Mouse (Mus musculus): Measurements from ENCODE around the gene Gmip. TPM values are rescaled to one million over a fixed set of nuclear protein-coding genes. Genes with fewer than 3 reads are reported as not detected.

Gmip gene
- polyA plus RNA-seq, 1 experiment from 2014 or later: 7.6 TPM

DNA sequence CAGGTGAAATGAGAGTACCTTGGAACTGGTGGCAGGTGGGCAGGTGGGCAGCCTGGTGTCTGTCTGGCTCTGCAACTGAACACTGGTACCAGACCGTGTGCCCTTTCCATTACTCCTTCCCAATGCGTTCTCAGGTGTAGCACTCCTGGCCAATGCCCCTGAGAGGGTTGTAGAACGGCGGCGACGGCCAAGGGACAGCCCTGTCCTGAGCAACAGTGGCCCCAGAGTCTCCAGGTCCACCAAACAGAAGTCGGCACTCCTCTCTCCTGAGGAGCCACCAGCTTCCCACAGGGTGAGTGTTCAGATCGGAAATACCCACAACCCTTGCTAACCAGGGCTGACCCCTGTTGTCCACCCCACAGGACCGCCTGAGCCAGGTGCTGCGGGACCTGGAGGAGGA, 3.4 kb upstream of the Gmip start:
- Histone ChIP-seq H3K36me3 (peaks cover 82% of the 10 kb centered on the region), H3K4me2 (no peak overlapping the region), H3K9me3 (no peaks in the 10 kb centered on the region), H3K4me1 (peaks cover 9% of the 10 kb centered on the region), H3K4me3 (no peak overlapping the region), H3K9ac (no peak overlapping the region), H3K27me3 (replicated peaks) (no peaks in the 10 kb centered on the region), H3K27ac (replicated peaks) (no peak overlapping the region)
- ATAC-seq (ENCODE audit: extremely low read depth, insufficient number of reproducible peaks, low FRiP score, low TSS enrichment): no peak
- WGBS: 96% methylated on average over 10 of the region's 10 CpGs

DNA sequence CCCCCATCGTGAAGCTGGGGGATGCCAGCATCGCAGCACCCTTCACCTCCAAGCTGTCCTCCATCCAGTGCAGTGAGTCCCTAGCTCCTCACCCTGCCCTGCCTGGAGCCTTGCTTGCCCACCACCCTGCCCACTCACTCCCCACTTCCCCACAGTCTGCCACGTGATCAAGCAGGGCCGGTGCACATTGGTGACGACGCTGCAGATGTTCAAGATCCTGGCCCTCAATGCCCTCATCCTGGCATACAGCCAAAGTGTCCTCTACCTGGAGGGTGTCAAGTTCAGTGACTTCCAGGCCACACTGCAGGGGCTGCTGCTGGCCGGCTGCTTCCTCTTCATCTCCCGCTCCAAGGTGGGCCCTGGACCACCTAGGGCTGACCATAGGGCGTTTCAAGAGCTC, 3.0 kb upstream of the Gmip start:
- no peak for ATAC-seq (ENCODE audit: extremely low read depth, insufficient number of reproducible peaks, low FRiP score, low TSS enrichment)
- 88% methylated on average over 9 of the region's 9 CpGs for WGBS
- Histone ChIP-seq H3K4me3 (no peak overlapping the region), H3K9me3 (no peaks in the 10 kb centered on the region), H3K4me2 (no peak overlapping the region), H3K9ac (no peak overlapping the region), H3K4me1 (peaks cover 9% of the 10 kb centered on the region), H3K36me3 (peaks cover 82% of the 10 kb centered on the region), H3K27me3 (replicated peaks) (no peaks in the 10 kb centered on the region), H3K27ac (replicated peaks) (no peak overlapping the region)

DNA sequence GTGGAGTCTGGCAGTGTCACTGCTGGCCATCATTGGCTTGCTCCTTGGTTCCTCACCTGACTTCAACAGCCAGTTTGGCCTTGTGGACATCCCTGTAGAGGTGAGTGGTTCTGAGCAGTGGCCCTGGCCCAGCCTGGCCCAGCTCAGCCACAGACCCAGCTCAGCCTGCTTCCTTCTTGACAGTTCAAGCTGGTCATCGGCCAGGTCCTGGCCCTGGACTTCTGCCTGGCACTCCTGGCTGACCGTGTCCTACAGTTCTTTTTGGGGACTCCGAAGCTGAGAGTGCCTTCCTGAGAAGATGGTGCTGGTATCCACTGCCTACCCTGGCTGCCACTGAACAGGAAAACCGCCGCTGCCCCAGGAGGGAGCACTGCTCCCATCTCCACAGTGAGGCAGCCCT, 1.2 kb upstream of the Gmip start:
- no peak overlapping the region for H3K27ac ChIP-seq (replicated peaks)
- no peak overlapping the region for H3K9ac ChIP-seq
- H3K4me3 ChIP-seq: no peak overlapping the region
- no peaks in the 10 kb centered on the region for H3K27me3 ChIP-seq (replicated peaks)
- H3K4me2 ChIP-seq: no peak overlapping the region
- no peaks in the 10 kb centered on the region for H3K9me3 ChIP-seq
- peaks cover 82% of the 10 kb centered on the region for H3K36me3 ChIP-seq
- H3K4me1 ChIP-seq: peaks cover 9% of the 10 kb centered on the region
- ATAC-seq (ENCODE audit: extremely low read depth, insufficient number of reproducible peaks, low FRiP score, low TSS enrichment): no peak
- 88% methylated on average over 5 of the region's 5 CpGs for WGBS

DNA sequence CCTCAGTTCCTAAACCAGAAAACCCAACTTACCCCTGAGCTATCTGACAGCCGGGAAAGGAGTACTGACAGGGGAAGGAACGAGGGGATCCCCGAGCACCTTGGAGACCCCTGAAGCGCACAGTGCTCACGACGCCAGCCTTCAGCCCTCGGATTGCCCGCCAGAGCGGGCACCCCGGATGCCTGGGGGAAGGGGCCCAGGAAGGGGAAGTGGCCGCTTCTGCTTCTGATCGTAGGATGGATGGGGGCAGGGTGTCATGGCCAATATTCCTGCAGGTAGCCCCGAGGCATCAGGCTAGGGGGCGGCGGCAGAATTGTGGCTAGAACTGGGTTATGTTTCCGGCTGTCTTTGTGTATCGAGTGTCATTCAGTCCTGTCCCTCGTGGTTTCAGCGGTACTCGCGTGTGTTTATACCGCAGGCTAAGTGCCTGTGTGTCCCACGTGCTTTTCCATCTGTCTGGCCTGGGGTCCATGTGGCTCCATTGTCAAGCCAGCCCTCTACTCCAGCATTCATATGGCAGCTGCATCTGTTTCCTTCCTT, 455 bp downstream of the Gmip start:
- ATAC-seq (ENCODE audit: extremely low read depth, insufficient number of reproducible peaks, low FRiP score, low TSS enrichment): 0 out of 2 replicates have a peak, but pooled peaks have one; percentile 9
- Histone ChIP-seq H3K27me3 (replicated peaks) (no peaks in the 10 kb centered on the region), H3K27ac (replicated peaks) (no peak overlapping the region), H3K9ac (peak overlapping the region; percentile 81), H3K4me3 (peak overlapping the region; percentile 64), H3K4me2 (peak overlapping the region; percentile 92), H3K9me3 (no peaks in the 10 kb centered on the region), H3K36me3 (peaks cover 80% of the 10 kb centered on the region), H3K4me1 (peaks cover 9% of the 10 kb centered on the region)
- WGBS: 2% methylated on average over 23 of the region's 23 CpGs

DNA sequence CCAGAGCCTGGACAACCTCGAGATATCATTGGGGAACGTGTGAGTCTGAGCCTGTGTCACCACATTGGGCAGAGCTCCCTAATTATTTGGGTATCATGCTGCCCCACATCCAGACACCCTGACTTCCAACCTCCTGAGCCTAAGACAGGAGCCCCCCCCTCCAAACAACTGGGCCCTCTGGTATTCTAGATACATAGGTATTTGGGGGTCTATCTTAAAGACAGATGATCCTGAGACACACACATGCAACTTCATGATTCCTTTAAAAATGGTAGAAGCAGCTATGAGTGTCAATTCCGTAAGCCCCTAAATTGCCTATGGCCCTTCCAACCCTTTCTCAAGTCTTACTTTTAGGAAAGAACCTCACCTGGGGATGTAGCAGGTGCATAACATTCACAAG, 1.3 kb downstream of the Gmip start:
- Histone ChIP-seq H3K9ac (no peak overlapping the region), H3K4me1 (peaks cover 9% of the 10 kb centered on the region), H3K27me3 (replicated peaks) (no peaks in the 10 kb centered on the region), H3K4me2 (peak overlapping the region; percentile 92; the same call in 1 of the 2 replicates), H3K9me3 (no peaks in the 10 kb centered on the region), H3K36me3 (peaks cover 80% of the 10 kb centered on the region), H3K4me3 (no peak overlapping the region), H3K27ac (replicated peaks) (no peak overlapping the region)
- no peak for ATAC-seq (ENCODE audit: extremely low read depth, insufficient number of reproducible peaks, low FRiP score, low TSS enrichment)
- WGBS: 47% methylated on average over 3 of the region's 3 CpGs

DNA sequence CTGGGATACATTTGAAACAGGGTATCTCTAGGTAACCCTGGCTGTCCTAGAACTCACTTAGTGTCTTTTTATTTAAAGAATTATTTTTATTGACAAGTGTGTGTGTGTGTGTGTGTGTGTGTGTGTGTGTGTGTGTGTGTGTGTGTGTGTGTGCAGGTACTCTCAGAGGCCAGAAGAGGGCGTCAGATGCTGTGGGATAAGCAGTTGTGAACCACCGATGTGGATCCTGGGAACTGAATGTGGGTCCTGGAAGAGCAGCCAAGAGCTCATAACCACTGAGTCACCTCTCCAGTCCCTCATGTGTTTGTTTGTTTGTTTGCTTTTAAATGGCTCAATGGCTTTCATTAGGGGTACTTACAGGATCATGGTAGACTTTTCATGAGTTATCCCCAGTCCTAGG, 6.4 kb downstream of the Gmip start:
- 81% methylated on average over 2 of the region's 2 CpGs for WGBS

DNA sequence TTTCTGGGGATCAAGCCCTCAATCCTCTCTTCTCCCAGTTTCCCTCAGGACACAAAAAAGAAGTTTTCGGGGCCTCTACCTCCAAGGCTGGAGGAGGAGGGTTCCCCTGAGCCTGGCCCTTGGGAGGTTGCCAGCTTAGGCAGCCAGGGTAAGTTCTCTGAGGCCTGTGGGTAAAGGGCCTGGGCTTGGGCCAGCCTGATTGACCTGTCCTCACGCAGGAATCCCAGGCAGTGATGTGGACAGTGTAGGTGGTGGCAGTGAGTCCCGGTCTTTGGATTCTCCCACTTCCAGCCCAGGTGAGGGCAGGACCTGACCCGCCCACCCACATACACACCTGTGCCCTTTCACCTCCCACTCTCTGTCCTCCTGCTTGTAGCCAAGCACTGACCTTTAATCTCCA, 6.9 kb downstream of the Gmip start:
- H3K4me2 ChIP-seq: no peak overlapping the region
- peaks cover 86% of the 10 kb centered on the region for H3K36me3 ChIP-seq
- H3K27ac ChIP-seq (replicated peaks): no peak overlapping the region
- 0 out of 2 replicates have a peak, but pooled peaks cover 3% of the 10 kb centered on the region for H3K4me1 ChIP-seq
- no peaks in the 10 kb centered on the region for H3K9me3 ChIP-seq
- ATAC-seq (ENCODE audit: extremely low read depth, insufficient number of reproducible peaks, low FRiP score, low TSS enrichment): no peak
- H3K27me3 ChIP-seq (replicated peaks): no peaks in the 10 kb centered on the region
- H3K4me3 ChIP-seq: no peak overlapping the region
- WGBS: 88% methylated on average over 4 of the region's 4 CpGs
- no peak overlapping the region for H3K9ac ChIP-seq

More for the DNA sequence above, 6.4 kb downstream of the Gmip start:
- peaks cover 90% of the 10 kb centered on the region for H3K36me3 ChIP-seq
- H3K4me2 ChIP-seq: no peak overlapping the region
- H3K27me3 ChIP-seq (replicated peaks): no peaks in the 10 kb centered on the region
- no peak overlapping the region for H3K4me3 ChIP-seq
- no peak overlapping the region for H3K27ac ChIP-seq (replicated peaks)
- no peak overlapping the region for H3K9ac ChIP-seq
- 0 out of 2 replicates have a peak, but pooled peaks cover 3% of the 10 kb centered on the region for H3K4me1 ChIP-seq
- no peaks in the 10 kb centered on the region for H3K9me3 ChIP-seq
- no peak for ATAC-seq (ENCODE audit: extremely low read depth, insufficient number of reproducible peaks, low FRiP score, low TSS enrichment)

DNA sequence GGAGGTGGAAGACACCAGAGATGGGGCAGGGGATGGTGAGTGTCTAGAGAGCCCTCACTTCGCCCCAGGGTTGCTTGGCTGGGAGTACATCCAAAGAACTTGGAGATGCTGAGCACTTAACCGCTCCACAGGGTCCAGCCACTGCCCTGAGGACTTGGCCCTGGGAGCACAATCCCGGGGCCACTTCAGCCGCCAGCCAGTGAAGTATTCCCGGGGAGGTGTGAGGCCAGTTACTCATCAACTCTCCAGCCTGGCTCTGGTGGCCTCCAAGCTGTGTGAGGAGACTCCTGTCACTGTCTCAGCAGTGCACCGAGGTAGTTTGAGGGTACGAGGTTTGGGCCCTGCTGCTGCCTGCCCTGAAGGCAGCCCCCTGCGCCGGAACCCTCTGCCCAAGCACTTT, 12.0 kb downstream of the Gmip start:
- WGBS: 69% methylated on average over 9 of the region's 9 CpGs
- Histone ChIP-seq H3K27me3 (replicated peaks) (no peaks in the 10 kb centered on the region), H3K4me2 (no peak overlapping the region), H3K9ac (no peak overlapping the region), H3K27ac (replicated peaks) (no peak overlapping the region), H3K36me3 (peaks cover 44% of the 10 kb centered on the region), H3K9me3 (no peaks in the 10 kb centered on the region), H3K4me3 (no peak overlapping the region), H3K4me1 (peaks cover 21% of the 10 kb centered on the region)
- ATAC-seq (ENCODE audit: extremely low read depth, insufficient number of reproducible peaks, low FRiP score, low TSS enrichment): no peak

DNA sequence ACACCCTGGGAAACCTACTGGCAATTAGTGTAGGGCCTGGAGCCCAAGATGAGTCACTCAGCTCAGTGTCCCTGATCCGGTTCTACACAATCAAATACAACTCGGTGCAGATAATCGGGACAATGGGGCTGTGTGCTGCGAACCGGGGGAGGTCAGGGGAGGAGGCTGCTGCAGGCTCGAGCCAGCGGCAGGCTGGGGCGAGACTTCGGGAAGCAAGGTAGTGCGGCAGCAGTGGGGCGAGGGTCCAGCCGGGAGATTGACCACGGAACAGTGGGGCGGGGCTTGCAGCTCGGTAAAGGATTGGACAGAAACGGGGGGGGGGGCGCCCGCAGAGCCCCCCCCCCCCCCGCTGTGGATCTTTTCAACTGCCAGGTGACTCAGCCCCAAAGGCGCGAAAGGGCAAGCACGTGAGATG, 13.5 kb downstream of the Gmip start:
- WGBS: 2% methylated on average over 16 of the region's 22 CpGs
- Histone ChIP-seq H3K4me2 (peak overlapping the region; percentile 88), H3K27me3 (replicated peaks) (no peaks in the 10 kb centered on the region), H3K4me1 (peaks cover 18% of the 10 kb centered on the region), H3K9me3 (no peaks in the 10 kb centered on the region), H3K27ac (replicated peaks) (0 out of 2 replicates have a peak overlapping the region, but pooled peaks have one; percentile 20), H3K36me3 (peaks cover 35% of the 10 kb centered on the region), H3K4me3 (peak overlapping the region; percentile 69), H3K9ac (peak overlapping the region; percentile 83)
- no peak for ATAC-seq (ENCODE audit: extremely low read depth, insufficient number of reproducible peaks, low FRiP score, low TSS enrichment)

DNA sequence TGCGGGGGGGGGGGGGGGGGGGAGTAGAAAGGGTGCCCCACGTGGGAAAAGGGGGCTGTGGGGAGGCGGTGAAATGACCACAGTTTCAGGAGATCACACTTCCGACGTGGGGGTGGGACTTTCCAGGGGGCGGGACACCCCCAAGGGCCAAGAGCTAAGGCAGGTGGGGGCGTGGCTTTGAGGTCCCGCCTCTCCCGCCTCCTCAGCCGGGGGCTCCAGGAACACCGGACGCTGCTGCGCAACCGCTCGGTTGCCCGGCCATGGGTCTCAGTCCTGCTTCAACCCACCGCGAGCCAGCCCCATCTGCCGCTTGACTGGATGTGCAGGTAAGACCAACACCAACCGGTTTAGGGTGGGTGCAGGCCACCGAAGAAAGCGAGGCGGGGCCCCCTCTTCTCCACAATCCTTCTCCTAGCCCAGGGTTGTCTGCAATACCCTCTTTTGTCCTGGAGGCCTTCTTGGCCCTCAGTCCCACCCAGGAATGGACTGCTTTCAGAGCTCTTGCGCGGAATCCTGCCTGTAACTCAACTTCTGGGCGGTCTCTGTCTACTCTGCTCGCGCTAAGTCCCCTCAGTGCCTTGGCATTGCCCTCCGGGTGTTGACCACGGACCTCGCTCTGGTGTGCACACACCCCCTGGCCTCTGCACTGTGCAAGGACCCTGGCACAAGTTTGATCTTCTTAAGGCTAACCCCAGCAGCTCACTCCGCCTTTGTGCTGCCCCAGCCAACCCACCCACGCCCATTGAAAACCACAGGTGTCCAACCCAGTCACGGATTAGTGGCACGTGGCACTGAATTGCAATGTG, 14.1 kb downstream of the Gmip start, which contains the start of gene Lpar2:
Gene Lpar2, plus strand, starts transcription at position 44 of the 806 bp plus-strand sequence.
- ATAC-seq (ENCODE audit: extremely low read depth, insufficient number of reproducible peaks, low FRiP score, low TSS enrichment): peak; percentile 64
- Histone ChIP-seq H3K4me2 (peak within 1 kb of the TSS; percentile 88), H3K27ac (replicated peaks) (peak within 1 kb of the TSS; percentile 59), H3K4me1 (peaks cover 24% of the 10 kb centered on the region), H3K27me3 (replicated peaks) (no peaks in the 10 kb centered on the region), H3K9ac (peak within 1 kb of the TSS; percentile 83), H3K9me3 (no peaks in the 10 kb centered on the region), H3K4me3 (peak within 1 kb of the TSS; percentile 69), H3K36me3 (peaks cover 29% of the 10 kb centered on the region)
- 5% methylated on average over 32 of the region's 35 CpGs for WGBS

DNA sequence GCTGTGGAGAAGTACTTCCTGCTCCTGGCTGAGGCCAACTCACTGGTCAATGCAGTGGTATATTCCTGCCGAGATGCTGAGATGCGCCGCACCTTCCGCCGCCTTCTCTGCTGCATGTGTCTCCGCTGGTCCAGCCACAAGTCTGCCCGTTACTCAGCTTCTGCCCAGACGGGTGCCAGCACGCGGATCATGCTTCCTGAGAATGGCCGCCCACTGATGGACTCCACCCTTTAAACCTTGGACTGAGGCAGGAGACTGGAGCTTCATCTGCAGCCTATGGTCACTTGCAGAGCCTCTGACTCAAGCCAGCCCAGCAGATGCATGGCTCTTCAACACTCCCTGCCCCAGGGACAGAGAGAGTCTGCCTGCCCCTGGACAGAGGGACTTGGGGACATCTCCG, 17.9 kb downstream of the Gmip start:
- Histone ChIP-seq H3K27me3 (replicated peaks) (no peaks in the 10 kb centered on the region), H3K4me3 (no peak overlapping the region), H3K4me2 (no peak overlapping the region), H3K4me1 (peaks cover 31% of the 10 kb centered on the region), H3K9ac (no peak overlapping the region), H3K27ac (replicated peaks) (no peak overlapping the region), H3K36me3 (peaks cover 19% of the 10 kb centered on the region), H3K9me3 (no peaks in the 10 kb centered on the region)
- ATAC-seq (ENCODE audit: extremely low read depth, insufficient number of reproducible peaks, low FRiP score, low TSS enrichment): no peak
- 85% methylated on average over 12 of the region's 12 CpGs for WGBS

Measured in heart, embryonic 13.5 days (tissue).